Mouse (Mus musculus): ENCODE data around the gene Pbx1.

The Pbx1 gene

DNA sequence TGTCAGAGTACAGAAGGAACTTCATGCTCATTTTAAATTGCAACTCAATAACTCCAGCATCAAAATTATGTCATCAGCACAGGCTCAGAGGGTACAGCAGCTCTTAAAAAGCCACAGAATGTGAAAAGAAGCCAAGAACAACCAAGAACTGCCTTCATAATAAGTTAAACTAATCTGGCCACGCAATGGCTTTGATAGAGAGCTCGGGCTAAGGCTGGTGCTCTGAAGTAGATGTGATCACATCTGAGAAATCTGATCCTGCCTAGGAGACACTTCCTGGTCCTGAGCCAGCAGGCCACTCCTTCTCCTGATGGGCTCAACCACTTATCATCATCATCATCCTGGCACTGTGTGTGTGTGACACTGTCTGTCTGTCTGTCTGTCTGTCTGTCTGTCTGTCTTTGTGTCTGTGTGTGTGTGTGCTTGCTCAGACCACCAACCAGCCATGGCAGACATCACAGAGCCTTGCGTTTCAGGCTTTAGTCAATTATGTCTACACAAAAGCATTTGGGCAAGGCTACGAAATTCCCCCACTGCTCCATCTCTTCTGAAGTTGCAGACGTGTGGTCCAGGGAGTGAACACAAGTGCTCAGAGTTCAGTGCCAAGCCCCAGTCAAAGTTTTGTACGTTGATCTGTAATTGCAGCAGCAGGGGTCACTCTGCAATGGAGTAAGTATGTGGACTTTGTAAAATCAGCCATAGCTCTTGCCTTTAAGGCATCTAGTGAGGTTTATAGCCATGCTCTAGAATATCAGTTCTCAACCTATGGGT is 203.1 kb downstream of the Pbx1 start:
- no peak for DNase-seq (ENCODE audit: low spot score in 2 of 2)

DNA sequence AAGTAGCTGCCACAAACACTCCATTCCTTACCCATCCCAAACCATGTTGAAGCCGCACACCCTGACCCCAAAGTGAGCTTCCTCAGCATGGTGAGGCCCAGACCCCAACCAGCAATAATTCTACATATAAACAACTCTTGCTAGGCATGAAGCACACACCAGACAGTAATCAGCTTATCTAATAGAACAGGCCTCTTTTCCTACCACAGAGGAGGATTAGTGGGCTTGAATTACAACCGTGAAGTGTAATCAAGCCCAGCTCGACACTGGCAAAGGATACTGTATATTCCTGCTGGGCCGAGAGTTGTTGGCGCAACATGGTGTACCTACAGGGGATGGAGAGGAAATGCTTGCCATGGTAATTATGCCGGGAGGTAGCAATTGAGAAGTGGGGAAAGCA is 205.9 kb downstream of the Pbx1 start:
- DNase-seq (ENCODE audit: low spot score in 2 of 2) = no peak

DNA sequence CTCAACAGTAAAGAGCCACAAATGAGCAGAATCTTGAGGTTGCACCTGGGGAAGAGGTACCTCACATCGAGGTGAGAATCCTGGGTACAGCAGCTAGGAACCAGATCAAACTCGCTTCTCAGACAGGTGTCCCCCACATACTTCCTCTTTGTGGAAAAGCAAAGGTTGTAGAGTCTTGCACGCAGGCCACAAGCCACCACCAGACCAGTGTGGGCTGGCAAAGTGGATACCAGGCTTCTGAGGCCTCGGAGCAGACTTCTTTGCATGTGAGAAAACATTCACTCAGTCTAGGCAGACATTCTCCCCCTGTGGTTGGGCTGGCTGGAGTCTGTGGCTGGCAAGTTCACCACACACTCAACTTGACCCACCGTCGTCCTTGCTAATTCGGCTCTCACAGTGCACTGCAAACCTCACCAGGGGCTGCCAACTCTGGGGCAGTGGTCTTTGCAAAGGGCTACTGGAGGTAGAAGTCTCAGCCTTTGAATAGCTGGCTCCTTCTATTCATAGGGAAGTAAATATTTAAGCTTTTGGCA is 206.4 kb downstream of the Pbx1 start:
- DNase-seq (ENCODE audit: low spot score in 2 of 2) = no peak

DNA sequence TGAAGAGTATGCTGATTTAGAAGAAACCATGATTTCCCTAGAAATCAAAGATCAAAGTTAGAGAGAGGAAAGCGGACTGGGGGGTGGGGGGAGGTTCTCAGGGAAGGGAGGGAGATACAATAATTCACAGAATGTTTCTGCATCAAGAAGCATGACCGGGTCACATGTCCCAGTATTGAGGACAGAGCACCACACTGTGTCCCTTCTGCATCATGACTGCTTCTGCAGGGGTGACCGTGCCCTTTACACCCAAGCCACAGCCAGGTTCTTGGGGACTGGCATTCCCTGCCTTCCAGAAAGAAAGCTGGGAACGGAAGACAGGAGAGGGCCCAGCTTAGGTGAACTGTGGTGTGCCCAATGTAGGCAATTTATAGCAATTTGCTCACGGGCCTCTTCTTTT is 207.9 kb downstream of the Pbx1 start:
- no peak for DNase-seq (ENCODE audit: low spot score in 2 of 2)

DNA sequence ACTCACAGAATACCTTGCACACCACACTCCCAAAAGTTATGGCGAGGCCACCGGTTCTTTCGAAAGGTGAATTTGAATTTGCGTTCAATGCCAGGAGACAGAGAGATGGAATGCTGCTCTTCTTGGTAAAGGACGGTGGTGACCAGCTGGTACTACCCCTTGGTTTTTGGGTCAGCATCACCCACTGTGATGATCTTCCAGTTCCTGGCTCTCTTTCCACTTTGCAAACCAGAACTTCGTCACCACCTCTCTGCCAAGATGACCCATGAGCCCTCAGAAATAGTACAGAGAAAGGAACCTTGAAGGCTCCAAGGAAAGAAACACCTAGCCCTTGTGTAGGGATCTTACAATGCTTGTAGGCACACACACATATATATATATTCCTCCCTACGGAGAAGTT is 209.3 kb downstream of the Pbx1 start:
- DNase-seq (ENCODE audit: low spot score in 2 of 2) = no peak

- peak; percentile 55 to 69 for DNase-seq (ENCODE audit: low spot score in 2 of 2)
Measured at GRCm38 (mm10) chr1:168221071-168221521, 211.0 kb downstream of the Pbx1 start.

- no peak for DNase-seq (ENCODE audit: low spot score in 2 of 2)
Measured at GRCm38 (mm10) chr1:168215896-168216747, 215.9 kb downstream of the Pbx1 start.

GRCm38 (mm10) chr1:168215468-168215867 is 216.6 kb downstream of the Pbx1 start:
- no peak for DNase-seq (ENCODE audit: low spot score in 2 of 2)

- peak; percentile 45 to 62 for DNase-seq (ENCODE audit: low spot score in 2 of 2)
Measured at GRCm38 (mm10) chr1:168214040-168214443, 218.0 kb downstream of the Pbx1 start.

DNA sequence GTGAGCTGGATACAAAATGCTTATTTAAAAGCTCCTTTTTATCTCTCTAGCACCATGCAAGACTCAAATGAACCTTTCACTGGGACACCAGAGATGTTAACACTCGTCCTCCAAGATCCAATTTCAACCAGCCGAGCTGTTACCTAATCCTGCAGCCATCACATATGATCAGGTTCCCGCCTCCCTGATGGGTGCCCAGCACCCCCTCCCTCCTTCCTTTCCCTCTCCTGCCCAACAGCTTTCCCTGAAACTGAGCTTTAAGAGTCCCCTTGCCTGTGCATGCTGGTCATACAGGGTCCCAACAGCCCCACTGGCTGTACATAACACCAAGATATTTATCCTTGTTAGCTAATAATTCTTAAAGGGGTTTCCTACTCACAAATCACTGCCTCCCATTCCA is 218.5 kb downstream of the Pbx1 start:
- DNase-seq (ENCODE audit: low spot score in 2 of 2) = no peak

- DNase-seq (ENCODE audit: low spot score in 2 of 2) = no peak
Measured at GRCm38 (mm10) chr1:168210401-168210800, 221.7 kb downstream of the Pbx1 start.

- no peak for DNase-seq (ENCODE audit: low spot score in 2 of 2)
Measured at GRCm38 (mm10) chr1:168200570-168201156, 231.4 kb downstream of the Pbx1 start.

GRCm38 (mm10) chr1:168198276-168198675 is 233.8 kb downstream of the Pbx1 start:
- DNase-seq (ENCODE audit: low spot score in 2 of 2) = no peak

DNA sequence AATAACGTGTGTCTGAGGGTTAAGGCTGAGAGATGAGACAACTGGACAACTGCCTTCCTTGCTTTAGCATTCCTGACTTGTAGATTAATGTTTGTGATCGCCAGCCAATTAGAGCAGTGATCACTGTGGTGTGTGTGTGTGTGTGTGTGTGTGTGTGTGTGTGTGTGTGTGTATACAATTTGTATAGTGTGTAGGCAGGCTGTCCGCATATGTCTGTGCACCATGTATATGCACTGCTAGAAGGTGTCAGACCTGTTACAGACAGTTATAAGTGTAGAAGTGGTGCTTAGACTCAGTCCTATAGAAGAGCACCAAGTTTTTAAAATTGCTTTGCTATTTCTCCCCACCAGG is 234.2 kb downstream of the Pbx1 start:
- DNase-seq (ENCODE audit: low spot score in 2 of 2) = no peak

GRCm38 (mm10) chr1:168197195-168197907 is 234.7 kb downstream of the Pbx1 start:
- DNase-seq (ENCODE audit: low spot score in 2 of 2) = no peak

DNA sequence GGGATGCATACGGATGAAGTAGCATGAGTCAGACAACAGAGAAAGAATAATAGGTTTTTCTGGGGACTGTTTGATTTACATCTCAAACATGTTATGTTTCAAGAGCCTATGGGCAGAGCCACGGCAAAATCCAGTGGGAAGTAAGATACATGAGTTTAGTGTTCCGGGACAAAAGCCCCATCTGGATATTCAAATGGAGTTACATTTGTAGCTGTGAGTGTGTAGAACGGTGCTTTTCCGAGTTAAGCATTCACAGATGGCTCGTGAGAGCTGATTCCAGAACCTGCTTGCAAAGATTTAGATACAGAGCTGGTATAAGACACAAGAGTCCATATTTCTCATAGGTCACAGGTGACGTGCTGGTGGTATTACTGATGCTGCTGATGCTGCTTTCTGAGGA is 238.7 kb downstream of the Pbx1 start:
- DNase-seq (ENCODE audit: low spot score in 2 of 2) = no peak

- no peak for DNase-seq (ENCODE audit: low spot score in 2 of 2)
Measured at GRCm38 (mm10) chr1:168182816-168183215, 249.3 kb downstream of the Pbx1 start.

- DNase-seq (ENCODE audit: low spot score in 2 of 2) = no peak
Measured at GRCm38 (mm10) chr1:168180622-168181441, 251.2 kb downstream of the Pbx1 start.

- no peak for DNase-seq (ENCODE audit: low spot score in 2 of 2)
Measured at GRCm38 (mm10) chr1:168179691-168180090, 252.4 kb downstream of the Pbx1 start.

DNA sequence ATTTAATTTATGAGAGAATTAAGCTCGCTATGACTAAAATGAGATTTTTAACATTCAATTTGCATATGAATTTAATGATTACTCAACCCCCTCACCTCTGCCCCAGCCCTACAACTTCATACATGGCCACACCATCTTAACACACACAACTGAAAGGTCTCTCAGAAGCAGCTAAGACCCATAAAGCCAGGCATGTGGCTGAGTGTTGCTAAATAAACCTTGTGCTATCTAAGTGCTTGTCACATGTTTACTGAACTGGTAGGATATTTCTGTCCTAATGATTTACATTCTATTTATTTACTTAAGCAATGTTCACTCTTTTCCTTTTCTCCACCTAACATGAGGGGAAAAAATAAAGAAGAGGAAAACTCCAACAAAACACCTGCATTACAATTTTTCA is 253.5 kb downstream of the Pbx1 start:
- DNase-seq (ENCODE audit: low spot score in 2 of 2) = no peak

DNA sequence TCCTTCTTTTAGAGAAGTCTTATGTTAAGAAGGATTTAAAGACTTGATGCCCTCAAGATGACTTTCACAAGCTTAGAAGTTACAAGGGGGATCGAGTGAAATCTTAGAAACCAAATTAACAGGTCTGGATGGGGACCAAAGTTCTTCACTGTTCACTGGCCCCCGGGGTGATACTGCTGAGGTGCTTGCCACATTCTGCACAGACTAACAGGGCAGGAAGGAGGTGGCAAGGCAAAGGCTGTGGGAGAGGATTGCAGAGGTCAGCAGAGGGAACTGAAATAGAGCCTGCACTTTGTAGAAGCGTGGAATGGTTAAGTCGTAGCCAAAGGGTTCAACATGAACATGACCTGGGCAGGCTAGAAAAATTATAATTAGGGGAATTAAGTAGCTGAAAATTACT is 256.5 kb downstream of the Pbx1 start:
- no peak for DNase-seq (ENCODE audit: low spot score in 2 of 2)

Measured in right cerebral cortex, postnatal 36 days (tissue).